Mouse (Mus musculus): ENCODE data around the gene Eif4g1.

DNA sequence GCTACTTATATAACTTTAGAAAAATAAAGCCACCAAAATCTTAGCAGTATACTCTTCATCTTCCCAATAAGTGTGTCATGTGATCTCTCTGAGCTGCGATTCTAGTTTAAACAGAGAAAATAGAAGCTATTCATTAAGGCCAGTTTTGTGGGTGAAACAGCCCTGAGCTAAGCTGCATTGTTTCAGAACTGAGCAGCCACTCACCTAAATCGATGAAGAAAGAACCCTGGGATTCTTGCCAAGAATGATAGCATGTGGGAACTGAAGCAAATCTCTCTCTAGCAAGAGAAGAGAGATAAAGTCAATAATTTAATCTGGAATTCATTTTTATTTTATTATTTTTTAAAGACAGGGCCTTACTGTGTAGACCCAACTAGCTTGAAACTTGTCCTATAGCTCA, 44.9 kb upstream of the Eif4g1 start:
- no peak for TF ChIP-seq POLR2A (IDR thresholded peaks at IDR 0.05; ENCODE audit: borderline replicate concordance, control insufficient read depth, low read depth, low read length)
- no peak for TF ChIP-seq CTCF (IDR thresholded peaks at IDR 0.05; ENCODE audit: control insufficient read depth, insufficient read depth, low read length)
